Mouse (Mus musculus): Measurements from ENCODE around the gene Rem2. TPM values are rescaled to one million over a fixed set of nuclear protein-coding genes. Genes with fewer than 3 reads are reported as not detected.

Gene Rem2
- not detected for total RNA-seq (2021)
- long read RNA-seq, experiment 1: 0 reads
- long read RNA-seq, experiment 2: 0 reads

GRCm38 (mm10) chr14:54475941-54476844 is at the start of gene Rem2:
TSS of gene Rem2 (plus strand) at chr14:54476100.
- intact Hi-C loops (cut with DNase I; ENCODE audit: low total_unique reads): no loop called here
- no peak for DNase-seq

- peak; percentile 92 for DNase-seq
- intact Hi-C loops (cut with DNase I; ENCODE audit: low total_unique reads): no loop called here
Observed at GRCm38 (mm10) chr14:54426689-54427398, 49.1 kb upstream of the Rem2 start, which contains the start of gene Mrpl52. TSS of gene Mrpl52 (plus strand) at chr14:54426909.

- DNase-seq: no peak
- intact Hi-C loops (cut with DNase I; ENCODE audit: low total_unique reads): no loop called here
Observed at GRCm38 (mm10) chr14:54427696-54428095, 48.2 kb upstream of the Rem2 start.

GRCm38 (mm10) chr14:54428421-54428820 is 47.5 kb upstream of the Rem2 start:
- DNase-seq: no peak
- intact Hi-C loops (cut with DNase I; ENCODE audit: low total_unique reads): no loop called here

GRCm38 (mm10) chr14:54429332-54430093 is 46.4 kb upstream of the Rem2 start:
- intact Hi-C loops (cut with DNase I; ENCODE audit: low total_unique reads): no loop called here
- no peak for DNase-seq

- intact Hi-C loops (cut with DNase I; ENCODE audit: low total_unique reads): no loop called here
- no peak for DNase-seq
Observed at GRCm38 (mm10) chr14:54430406-54431145, 45.3 kb upstream of the Rem2 start.

GRCm38 (mm10) chr14:54431334-54432077 is 44.4 kb upstream of the Rem2 start, which contains the start of gene Mmp14:
TSS of gene Mmp14 (plus strand) at chr14:54431612.
- intact Hi-C loops (cut with DNase I; ENCODE audit: low total_unique reads): no loop called here

GRCm38 (mm10) chr14:54432078-54432836 is 43.6 kb upstream of the Rem2 start:
- peak; percentile 44 for DNase-seq
- intact Hi-C loops (cut with DNase I; ENCODE audit: low total_unique reads): no loop called here

More at GRCm38 (mm10) chr14:54431334-54432077, 44.4 kb upstream of the Rem2 start, which contains the start of gene Mmp14:
- DNase-seq: peak; percentile 82

GRCm38 (mm10) chr14:54432837-54433830 is 42.8 kb upstream of the Rem2 start:
- intact Hi-C loops (cut with DNase I; ENCODE audit: low total_unique reads): no loop called here
- DNase-seq: peak; percentile 43

- DNase-seq: no peak
- intact Hi-C loops (cut with DNase I; ENCODE audit: low total_unique reads): no loop called here
Observed at GRCm38 (mm10) chr14:54433941-54434531, 41.9 kb upstream of the Rem2 start.

GRCm38 (mm10) chr14:54435194-54435918 is 40.5 kb upstream of the Rem2 start:
- intact Hi-C loops (cut with DNase I; ENCODE audit: low total_unique reads): no loop called here
- DNase-seq: no peak

- intact Hi-C loops (cut with DNase I; ENCODE audit: low total_unique reads): no loop called here
- no peak for DNase-seq
Observed at GRCm38 (mm10) chr14:54439155-54439554, 36.7 kb upstream of the Rem2 start.

- no peak for DNase-seq
- intact Hi-C loops (cut with DNase I; ENCODE audit: low total_unique reads): no loop called here
Observed at GRCm38 (mm10) chr14:54439610-54440009, 36.3 kb upstream of the Rem2 start.

- DNase-seq: no peak
- intact Hi-C loops (cut with DNase I; ENCODE audit: low total_unique reads): no loop called here
Observed at GRCm38 (mm10) chr14:54440538-54440937, 35.4 kb upstream of the Rem2 start.

- no peak for DNase-seq
- intact Hi-C loops (cut with DNase I; ENCODE audit: low total_unique reads): no loop called here
Observed at GRCm38 (mm10) chr14:54441365-54441764, 34.5 kb upstream of the Rem2 start.

All from gastrocnemius, postnatal 14 days (tissue).